Mouse (Mus musculus) cortical plate, adult 2 months (tissue): Measurements from ENCODE around the gene 4930556J24Rik. TPM values are rescaled to one million over a fixed set of nuclear protein-coding genes. Genes with fewer than 3 reads are reported as not detected.

ENCODE experiments used
- H3K27ac ChIP-seq: fragments of 200-500 bp; 2 replicates; pipeline ENCODE4 v1.5.1; 2012; ENCODE audit warnings: low read length, control low read depth, inconsistent platforms; ENCODE audit not compliant: insufficient read depth
- H3K4me1 ChIP-seq: fragments of 200-500 bp; 2 replicates; pipeline ENCODE4 v1.6.1; 2011; ENCODE audit warnings: low read length; ENCODE audit not compliant: control insufficient read depth, insufficient read depth
- H3K4me3 ChIP-seq: fragments of 200-500 bp; 2 replicates; pipeline ENCODE4 v1.5.1; 2011; ENCODE audit warnings: mild to moderate bottlenecking, low read length, control low read depth; ENCODE audit not compliant: insufficient read depth
- CTCF ChIP-seq: fragments of 200-500 bp; IDR thresholded peaks from 2 replicates; pipeline ENCODE4 v1.5.1; 2011; ENCODE audit warnings: mild to moderate bottlenecking, control low read depth, low read length; ENCODE audit not compliant: insufficient read depth; ENCODE audit errors: extremely low read depth
- POLR2A ChIP-seq: fragments of 200-500 bp; IDR thresholded peaks from 2 replicates; pipeline ENCODE4 v1.6.1; 2011; ENCODE audit warnings: mild to moderate bottlenecking, low read length, control low read depth; ENCODE audit not compliant: insufficient read depth; ENCODE audit errors: extremely low read depth
- polyA plus RNA-seq: library from polyadenylated mRNA; depleted of rRNA; stranded (reverse); fragments of >200 nt; gene quantifications from 2 replicates; pipeline ENCODE4 v1.2.3, GENCODE M21; 2012; rRNA removed

The 4930556J24Rik gene
- polyA plus RNA-seq, 1 experiment: 0.27 TPM

DNA sequence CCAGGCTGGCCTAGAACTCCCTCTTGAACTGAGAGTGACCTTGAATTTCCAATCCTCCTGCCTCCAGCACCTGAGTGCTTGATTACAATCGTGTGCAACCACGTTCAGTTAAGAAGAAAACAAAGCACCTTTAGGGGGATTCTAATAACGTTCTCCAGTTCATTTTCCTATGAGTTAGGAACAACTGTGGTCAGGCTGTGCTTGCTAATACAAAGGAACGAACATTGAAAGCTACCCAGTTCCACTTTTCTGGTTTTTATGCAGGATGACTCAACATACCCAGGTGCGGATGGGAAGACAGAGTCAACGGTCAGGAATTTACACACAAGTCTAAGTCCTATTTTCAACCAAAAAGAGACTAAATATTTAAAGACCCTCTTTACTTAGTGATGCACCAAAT, 82.6 kb downstream of the 4930556J24Rik start:
- TF ChIP-seq CTCF (no peak), POLR2A (no peak)
- no peak overlapping the region for H3K4me3 ChIP-seq
- H3K27ac ChIP-seq: no peak overlapping the region
- H3K4me1 ChIP-seq: peaks cover 2% of the 10 kb centered on the region; the same call in 1 of the 2 replicates

Other genes with a start within 250 kb of the 4930556J24Rik start
- gene Osbp2, start 112.9 kb downstream of the 4930556J24Rik start, polyA plus RNA-seq: 129 and 131 TPM in 2 replicates
- 0.25 and 0.29 TPM in 2 replicates for gene 4921536K21Rik, start 81.7 kb downstream of the 4930556J24Rik start, polyA plus RNA-seq
- 19.3 and 19.4 TPM in 2 replicates for gene Dusp18, start 81.5 kb downstream of the 4930556J24Rik start, polyA plus RNA-seq
- 20.7 and 21.7 TPM in 2 replicates for gene Slc35e4, start 62.1 kb downstream of the 4930556J24Rik start, polyA plus RNA-seq
- 32.0 and 33.7 TPM in 2 replicates for gene Tcn2, start 44.6 kb downstream of the 4930556J24Rik start, polyA plus RNA-seq
- 34.4 and 34.6 TPM in 2 replicates for gene Pes1, start 12.8 kb downstream of the 4930556J24Rik start, polyA plus RNA-seq
- gene Gal3st1, start 6.9 kb upstream of the 4930556J24Rik start, polyA plus RNA-seq: 32.0 and 36.4 TPM in 2 replicates
- 0.17 and 0.26 TPM in 2 replicates for gene Sec14l4, start 54.7 kb upstream of the 4930556J24Rik start, polyA plus RNA-seq
- 0.44 and 0.52 TPM in 2 replicates for gene Sec14l3, start 88.1 kb upstream of the 4930556J24Rik start, polyA plus RNA-seq
- gene Mtfp1, start 118.7 kb upstream of the 4930556J24Rik start, polyA plus RNA-seq: 82.5 and 92.9 TPM in 2 replicates
- gene Sec14l2, start 146.6 kb upstream of the 4930556J24Rik start, polyA plus RNA-seq: 40.1 and 42.9 TPM in 2 replicates
- gene Rnf215, start 158.4 kb upstream of the 4930556J24Rik start, polyA plus RNA-seq: 34.9 and 36.5 TPM in 2 replicates
- 19.0 and 19.1 TPM in 2 replicates for gene Ccdc157, start 183.5 kb upstream of the 4930556J24Rik start, polyA plus RNA-seq
- 38.8 and 39.0 TPM in 2 replicates for gene Sf3a1, start 183.6 kb upstream of the 4930556J24Rik start, polyA plus RNA-seq
- 46.7 and 49.6 TPM in 2 replicates for gene Tbc1d10a, start 210.0 kb upstream of the 4930556J24Rik start, polyA plus RNA-seq
- gene Castor1, start 241.4 kb upstream of the 4930556J24Rik start, polyA plus RNA-seq: 3.8 and 5.4 TPM in 2 replicates